Mouse (Mus musculus) lung, embryonic 15.5 days (tissue): ENCODE data around the gene Cand2. TPM values are rescaled to one million over a fixed set of nuclear protein-coding genes. Genes with fewer than 3 reads are reported as not detected.

ENCODE experiments used
- ATAC-seq: fragments of 200-750 bp; cut with Nextera tagmentation; 2 replicates; pipeline ENCODE4 v1.8.0; 2017; ENCODE audit warnings: moderate number of reproducible peaks, borderline replicate concordance; ENCODE audit not compliant: low FRiP score, low TSS enrichment; ENCODE audit errors: extremely low read depth
- H3K27ac ChIP-seq: fragments of 300-500 bp; sonication (generic); 2 replicates; pipeline ENCODE4 v1.5.1; 2015; ENCODE audit warnings: moderate library complexity, mild to moderate bottlenecking, inconsistent platforms
- H3K27me3 ChIP-seq: fragments of 300-500 bp; sonication (generic); 2 replicates; pipeline ENCODE4 v1.6.1; 2015; ENCODE audit warnings: inconsistent platforms
- H3K36me3 ChIP-seq: fragments of 300-500 bp; sonication (generic); 2 replicates; pipeline ENCODE4 v1.6.1; 2015; ENCODE audit warnings: inconsistent platforms
- H3K4me1 ChIP-seq: fragments of 300-500 bp; sonication (generic); 2 replicates; pipeline ENCODE4 v1.6.1; 2015; ENCODE audit warnings: inconsistent platforms
- H3K4me2 ChIP-seq: fragments of 300-500 bp; sonication (generic); 2 replicates; pipeline ENCODE4 v1.6.1; 2015; ENCODE audit warnings: inconsistent platforms, mild to moderate bottlenecking, moderate library complexity
- H3K4me3 ChIP-seq: fragments of 300-500 bp; sonication (generic); 2 replicates; pipeline ENCODE4 v1.5.1; 2015; ENCODE audit warnings: mild to moderate bottlenecking, inconsistent platforms
- H3K9ac ChIP-seq: fragments of 300-500 bp; sonication (generic); 2 replicates; pipeline ENCODE4 v1.6.1; 2015; ENCODE audit warnings: inconsistent platforms
- H3K9me3 ChIP-seq: fragments of 300-500 bp; sonication (generic); 2 replicates; pipeline ENCODE4 v1.6.1; 2016; ENCODE audit warnings: inconsistent platforms
- WGBS: fragments of 180-500 bp; shearing (Covaris S2); methylation state at CpG from one replicate; pipeline ENCODE4 v1.1.7; 2015; 5-methylcytosine and 5-hydroxymethylcytosine counted together
- polyA plus RNA-seq: library from polyadenylated mRNA; unstranded; fragments of >200 nt; fragmentation: Nextera tagmentation; extraction: Ambion mirVana; gene quantifications from 2 replicates; pipeline ENCODE4 v1.2.1, GENCODE M21; 2015

Gene Cand2
- polyA plus RNA-seq, 1 experiment from 2014 or later, result 32.1 TPM

DNA sequence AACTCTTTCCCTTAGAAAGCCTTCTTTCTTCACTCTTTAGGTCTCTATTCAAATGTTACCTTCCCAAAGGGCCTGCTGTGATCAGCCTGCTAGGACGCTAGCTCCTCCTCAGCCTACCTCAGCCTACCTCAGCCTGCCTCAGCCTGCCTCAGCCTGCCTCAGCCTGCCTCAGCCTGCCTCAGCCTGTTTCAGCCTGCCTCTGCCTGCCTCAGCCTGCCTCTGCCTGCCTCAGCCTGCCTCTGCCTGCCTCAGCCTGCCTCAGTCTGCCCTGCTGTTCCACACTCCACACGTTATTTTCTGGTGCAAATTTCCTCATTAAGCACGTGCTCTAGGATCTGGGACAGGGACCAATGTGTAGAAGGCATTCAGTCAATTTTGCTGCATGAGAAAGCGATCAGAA is 14.2 kb upstream of the Cand2 start:
- H3K9me3 ChIP-seq, result no peaks in the 10 kb centered on the region
- H3K9ac ChIP-seq, result no peak overlapping the region
- WGBS, result 92% methylated on average over 4 of the region's 4 CpGs
- H3K36me3 ChIP-seq, result no peaks in the 10 kb centered on the region
- no peak overlapping the region for H3K4me2 ChIP-seq
- peaks cover 44% of the 10 kb centered on the region for H3K4me1 ChIP-seq
- H3K4me3 ChIP-seq, result no peak overlapping the region
- no peak overlapping the region for H3K27ac ChIP-seq
- no peaks in the 10 kb centered on the region for H3K27me3 ChIP-seq
- ATAC-seq, result no peak

DNA sequence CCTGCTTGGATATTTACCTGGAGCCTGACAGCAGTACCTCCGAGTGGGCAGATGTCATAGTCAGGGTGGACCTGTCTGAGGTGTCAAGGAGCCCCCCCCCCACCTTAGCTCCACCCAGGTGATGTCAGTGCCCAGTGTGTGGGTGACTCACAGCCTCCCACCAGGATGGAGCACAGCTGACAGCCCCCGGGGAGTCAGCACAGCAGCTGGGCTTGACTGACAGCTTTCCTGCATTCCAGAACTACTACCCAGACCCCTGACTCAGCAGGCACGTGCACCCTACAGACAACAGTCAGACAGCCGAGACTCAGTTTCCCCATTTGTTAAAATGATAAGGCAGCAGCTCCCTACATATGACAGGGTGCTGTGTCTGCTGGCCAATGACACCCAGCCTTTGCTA is 13.4 kb upstream of the Cand2 start:
- no peak overlapping the region for H3K9ac ChIP-seq
- no peak for ATAC-seq
- 37% methylated on average over 4 of the region's 4 CpGs for WGBS
- no peak overlapping the region for H3K27ac ChIP-seq
- no peaks in the 10 kb centered on the region for H3K36me3 ChIP-seq
- H3K4me1 ChIP-seq, result peaks cover 44% of the 10 kb centered on the region
- H3K27me3 ChIP-seq, result no peaks in the 10 kb centered on the region
- H3K4me3 ChIP-seq, result no peak overlapping the region
- H3K4me2 ChIP-seq, result no peak overlapping the region
- no peaks in the 10 kb centered on the region for H3K9me3 ChIP-seq

GRCm38 (mm10) chr6:115761995-115762756 is 12.2 kb upstream of the Cand2 start, which contains the start of gene Tmem40:
Gene Tmem40 (minus strand): TSS chr6:115762410.
- peak within 1 kb of the TSS; percentile 77 for H3K27ac ChIP-seq
- no peak within 1 kb of the TSS for H3K4me3 ChIP-seq
- no peak within 1 kb of the TSS for H3K9ac ChIP-seq
- peaks cover 44% of the 10 kb centered on the region for H3K4me1 ChIP-seq
- H3K4me2 ChIP-seq, result peak within 1 kb of the TSS; percentile 25
- no peaks in the 10 kb centered on the region for H3K36me3 ChIP-seq
- no peaks in the 10 kb centered on the region for H3K9me3 ChIP-seq
- 2% methylated on average over 9 of the region's 9 CpGs for WGBS
- H3K27me3 ChIP-seq, result no peaks in the 10 kb centered on the region
- peak; percentile 23; the same call in 1 of the 2 replicates for ATAC-seq

DNA sequence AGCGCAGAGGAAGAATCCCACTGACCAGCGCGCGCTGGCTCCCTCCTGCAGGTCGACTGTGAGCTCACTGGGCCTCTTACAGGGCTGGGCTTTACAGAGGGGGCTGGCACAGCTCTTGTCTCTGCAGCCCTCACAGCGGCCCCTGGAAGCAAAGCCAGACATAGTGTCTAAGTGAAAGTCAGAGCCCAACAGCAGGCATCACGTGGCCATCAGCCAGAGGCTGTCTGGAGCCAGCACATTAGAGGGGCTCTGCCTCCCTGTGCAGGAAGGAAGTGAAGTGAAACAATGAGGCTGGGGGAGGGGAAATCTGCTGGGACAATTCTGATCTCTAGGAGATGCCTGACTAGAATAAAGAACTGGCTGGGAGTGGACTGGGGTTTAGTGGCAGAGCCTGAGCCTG is 10.2 kb upstream of the Cand2 start:
- Histone ChIP-seq H3K4me1 (peaks cover 39% of the 10 kb centered on the region), H3K4me2 (peak overlapping the region; percentile 26), H3K4me3 (no peak overlapping the region), H3K9ac (peak overlapping the region; percentile 17; the same call in 1 of the 2 replicates), H3K27me3 (no peaks in the 10 kb centered on the region), H3K9me3 (no peaks in the 10 kb centered on the region), H3K36me3 (no peaks in the 10 kb centered on the region), H3K27ac (peak overlapping the region; percentile 90)
- 8% methylated on average over 7 of the region's 7 CpGs for WGBS
- peak; percentile 90 for ATAC-seq

GRCm38 (mm10) chr6:115767357-115767756 is 7.0 kb upstream of the Cand2 start:
- H3K36me3 ChIP-seq, result no peaks in the 10 kb centered on the region
- H3K4me3 ChIP-seq, result no peak overlapping the region
- H3K9me3 ChIP-seq, result no peaks in the 10 kb centered on the region
- H3K27me3 ChIP-seq, result no peaks in the 10 kb centered on the region
- no peak overlapping the region for H3K9ac ChIP-seq
- no peak overlapping the region for H3K4me2 ChIP-seq
- WGBS, result 43% methylated on average over 9 of the region's 9 CpGs
- peak overlapping the region; percentile 71 for H3K27ac ChIP-seq
- ATAC-seq, result no peak
- peaks cover 25% of the 10 kb centered on the region for H3K4me1 ChIP-seq

- Histone ChIP-seq H3K27me3 (no peaks in the 10 kb centered on the region), H3K4me1 (peaks cover 17% of the 10 kb centered on the region), H3K4me2 (no peak overlapping the region), H3K4me3 (no peak overlapping the region), H3K9ac (no peak overlapping the region), H3K36me3 (no peaks in the 10 kb centered on the region), H3K9me3 (no peaks in the 10 kb centered on the region), H3K27ac (peak overlapping the region; percentile 71)
- 54% methylated on average over 4 of the region's 4 CpGs for WGBS
- no peak; the same call in 1 of the 2 replicates for ATAC-seq
Measured at GRCm38 (mm10) chr6:115768207-115768606, 6.1 kb upstream of the Cand2 start.

DNA sequence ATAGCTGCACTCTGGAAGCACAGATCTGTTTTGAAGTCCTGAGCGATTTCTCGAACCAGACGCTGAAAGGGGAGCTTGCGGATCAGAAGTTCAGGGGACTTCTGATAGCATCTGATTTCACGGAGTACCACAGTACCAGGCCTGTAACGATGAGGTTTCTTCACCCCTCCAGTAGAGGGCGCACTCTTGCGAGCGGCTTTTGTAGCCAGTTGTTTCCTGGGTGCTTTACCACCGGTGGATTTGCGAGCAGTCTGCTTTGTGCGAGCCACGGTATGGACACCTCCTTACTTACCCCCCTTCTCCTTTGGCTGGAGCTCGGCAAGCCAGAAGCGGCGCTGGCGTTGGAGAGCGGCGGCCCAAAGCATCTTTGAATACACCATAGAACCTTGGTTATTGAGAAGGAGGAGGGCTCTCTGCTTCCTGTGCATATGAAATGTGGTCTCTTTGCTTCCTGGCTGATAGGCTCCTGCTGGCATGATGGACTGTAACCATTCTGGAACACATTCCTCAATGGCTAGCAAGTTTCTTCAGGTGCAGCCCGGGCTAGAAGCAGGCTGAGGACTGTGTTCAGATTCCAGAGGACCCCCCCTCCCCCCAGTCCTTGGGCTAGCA is 4.2 kb upstream of the Cand2 start:
- 82% methylated on average over 20 of the region's 20 CpGs for WGBS
- H3K36me3 ChIP-seq, result no peaks in the 10 kb centered on the region
- no peaks in the 10 kb centered on the region for H3K9me3 ChIP-seq
- H3K27ac ChIP-seq, result no peak overlapping the region
- H3K9ac ChIP-seq, result no peak overlapping the region
- H3K4me3 ChIP-seq, result no peak overlapping the region
- peaks cover 5% of the 10 kb centered on the region for H3K4me1 ChIP-seq
- no peak overlapping the region for H3K4me2 ChIP-seq
- ATAC-seq, result no peak
- H3K27me3 ChIP-seq, result no peaks in the 10 kb centered on the region

DNA sequence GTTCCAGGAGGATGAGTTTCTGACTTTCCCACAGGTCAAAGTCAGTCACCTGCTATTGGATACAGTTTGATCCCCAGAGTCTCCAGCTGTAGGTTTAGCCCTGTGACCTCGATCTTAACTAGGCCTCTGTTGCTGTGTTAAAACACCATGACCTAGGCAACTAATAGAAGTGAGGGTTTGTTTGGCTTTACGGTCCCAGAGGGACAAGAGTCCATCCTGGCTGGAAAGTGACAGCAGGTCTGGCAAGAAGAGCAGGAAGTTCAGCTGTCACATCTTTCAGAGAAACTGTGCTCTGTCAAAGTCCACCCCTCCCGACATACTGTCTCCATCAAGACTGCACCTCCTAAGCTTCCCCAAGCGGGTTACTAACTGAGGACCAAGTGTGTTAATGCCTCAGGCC is 3.5 kb upstream of the Cand2 start:
- Histone ChIP-seq H3K27ac (no peak overlapping the region), H3K36me3 (no peaks in the 10 kb centered on the region), H3K4me1 (peaks cover 12% of the 10 kb centered on the region), H3K4me3 (no peak overlapping the region), H3K9ac (no peak overlapping the region), H3K4me2 (no peak overlapping the region), H3K9me3 (no peaks in the 10 kb centered on the region), H3K27me3 (no peaks in the 10 kb centered on the region)
- WGBS, result 57% methylated on average over 4 of the region's 4 CpGs
- no peak for ATAC-seq

DNA sequence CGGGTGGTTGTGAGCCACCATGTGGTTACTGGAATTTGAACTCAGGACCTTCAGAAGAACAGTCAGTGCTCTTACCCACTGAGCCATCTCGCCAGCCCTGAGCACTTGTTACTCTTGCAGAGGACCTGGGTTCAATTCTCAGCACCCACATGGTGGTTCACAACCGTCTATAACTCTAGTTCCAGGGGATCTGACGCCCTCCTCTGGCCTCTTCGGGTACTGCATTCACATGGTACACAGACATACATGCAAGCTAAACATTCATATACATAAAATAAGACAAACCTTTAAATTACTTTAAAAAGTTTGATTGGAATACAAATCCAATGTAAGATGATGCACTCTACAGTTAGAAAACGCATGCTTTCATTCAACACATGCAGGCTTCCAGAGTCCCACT is 2.1 kb upstream of the Cand2 start:
- Histone ChIP-seq H3K9ac (no peak overlapping the region), H3K4me3 (no peak overlapping the region), H3K9me3 (no peaks in the 10 kb centered on the region), H3K27ac (no peak overlapping the region), H3K36me3 (no peaks in the 10 kb centered on the region), H3K27me3 (no peaks in the 10 kb centered on the region), H3K4me2 (no peak overlapping the region), H3K4me1 (peaks cover 25% of the 10 kb centered on the region)
- 76% methylated on average over 6 of the region's 6 CpGs for WGBS
- no peak for ATAC-seq

GRCm38 (mm10) chr6:115772604-115773003 is 1.7 kb upstream of the Cand2 start:
- Histone ChIP-seq H3K27me3 (no peaks in the 10 kb centered on the region), H3K4me2 (no peak overlapping the region), H3K4me3 (no peak overlapping the region), H3K4me1 (peaks cover 25% of the 10 kb centered on the region), H3K9me3 (no peaks in the 10 kb centered on the region), H3K36me3 (no peaks in the 10 kb centered on the region), H3K27ac (no peak overlapping the region), H3K9ac (no peak overlapping the region)
- 73% methylated on average over 1 of the region's 1 CpGs for WGBS
- no peak for ATAC-seq

DNA sequence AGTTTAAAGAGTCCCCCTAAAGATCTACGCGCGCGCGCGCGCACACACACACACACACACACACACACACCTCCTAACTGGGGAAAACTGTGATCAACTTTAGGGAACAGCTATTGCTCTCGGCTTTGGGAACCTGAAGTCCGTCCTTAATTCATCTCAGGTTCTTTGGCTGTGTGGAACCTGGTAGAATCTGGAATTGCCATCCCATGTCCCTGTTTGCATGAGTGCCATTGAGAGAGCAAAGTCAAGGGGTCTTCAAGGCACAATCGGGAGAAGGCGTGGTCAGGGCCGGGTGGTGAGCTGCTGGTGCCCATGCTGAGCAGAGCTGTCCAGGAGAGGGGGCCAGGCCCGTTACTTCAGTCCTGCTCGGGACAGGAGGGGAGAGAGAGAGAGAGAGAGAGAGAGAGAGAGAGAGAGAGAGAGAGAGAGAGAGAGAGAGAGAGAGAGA is 348 bp upstream of the Cand2 start:
- Histone ChIP-seq H3K4me3 (peak overlapping the region; percentile 74), H3K4me2 (peak overlapping the region; percentile 74), H3K9me3 (no peaks in the 10 kb centered on the region), H3K4me1 (peaks cover 25% of the 10 kb centered on the region), H3K27ac (peak overlapping the region; percentile 58), H3K36me3 (0 out of 2 replicates have a peak, but pooled peaks cover 7% of the 10 kb centered on the region), H3K9ac (peak overlapping the region; percentile 25; the same call in 1 of the 2 replicates), H3K27me3 (no peaks in the 10 kb centered on the region)
- WGBS, result under 1% methylated on average over 14 of the region's 14 CpGs
- ATAC-seq, result peak; percentile 83

DNA sequence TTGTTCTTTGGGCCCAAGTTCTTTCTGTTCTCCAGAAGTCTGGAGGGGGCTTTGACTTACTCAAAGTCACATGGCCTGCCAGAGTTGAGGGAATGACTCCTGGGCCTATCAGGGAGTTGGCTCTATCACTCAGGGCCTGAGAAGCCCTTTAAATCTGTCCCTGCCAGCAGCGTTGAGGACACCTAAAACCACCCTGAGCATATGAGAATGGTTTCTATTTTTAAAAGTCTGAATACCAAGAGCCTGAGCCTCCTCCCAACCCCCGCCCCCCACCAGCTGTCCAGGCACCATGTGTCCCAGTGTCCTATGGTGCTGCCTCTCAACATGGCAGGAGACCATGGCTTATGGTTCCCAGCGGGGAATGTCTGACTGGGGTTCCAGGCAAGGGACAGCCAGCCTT is 1.5 kb downstream of the Cand2 start:
- no peak for ATAC-seq
- Histone ChIP-seq H3K27me3 (no peaks in the 10 kb centered on the region), H3K27ac (peak overlapping the region; percentile 79), H3K9me3 (no peaks in the 10 kb centered on the region), H3K4me2 (peak overlapping the region; percentile 74), H3K4me3 (peak overlapping the region; percentile 74), H3K4me1 (peaks cover 25% of the 10 kb centered on the region), H3K36me3 (peaks cover 17% of the 10 kb centered on the region), H3K9ac (peak overlapping the region; percentile 34; the same call in 1 of the 2 replicates)
- 16% methylated on average over 3 of the region's 3 CpGs for WGBS
